Mouse (Mus musculus) spleen, postnatal 0 days (tissue): ENCODE data around the gene Gm5724. TPM values are rescaled to one million over a fixed set of nuclear protein-coding genes. Genes with fewer than 3 reads are reported as not detected.

Experiments
- polyA plus RNA-seq: library from polyadenylated mRNA; unstranded; fragments of >200 nt; fragmentation: Nextera tagmentation; extraction: Ambion mirVana; gene quantifications from 2 replicates; pipeline ENCODE4 v1.2.1, GENCODE M21; 2015

The Gm5724 gene
- not detected in 2 replicates for polyA plus RNA-seq

GRCm38 (mm10) chr6:141773710-141774109 lies at the start of gene Gm5724:
Gm5724 (minus strand) TSS chr6:141773810.

Other genes starting within 250 kb of the Gm5724 start
- 0.07 and 0.10 TPM in 2 replicates for gene Slco1c1, start 249.4 kb downstream of the Gm5724 start, polyA plus RNA-seq
- gene Slco1b2, start 144.3 kb downstream of the Gm5724 start, polyA plus RNA-seq = 0.10 and 0.29 TPM in 2 replicates
- 0.07 and 0.23 TPM in 2 replicates for gene Slco1a4, start 82.4 kb upstream of the Gm5724 start, polyA plus RNA-seq
- not detected in 2 replicates for gene Slco1a1, start 173.2 kb upstream of the Gm5724 start, polyA plus RNA-seq
- gene Gm6614, start 237.6 kb upstream of the Gm5724 start, polyA plus RNA-seq = not detected in 2 replicates